Mouse (Mus musculus): ENCODE results near the gene Tbx4.

DNA sequence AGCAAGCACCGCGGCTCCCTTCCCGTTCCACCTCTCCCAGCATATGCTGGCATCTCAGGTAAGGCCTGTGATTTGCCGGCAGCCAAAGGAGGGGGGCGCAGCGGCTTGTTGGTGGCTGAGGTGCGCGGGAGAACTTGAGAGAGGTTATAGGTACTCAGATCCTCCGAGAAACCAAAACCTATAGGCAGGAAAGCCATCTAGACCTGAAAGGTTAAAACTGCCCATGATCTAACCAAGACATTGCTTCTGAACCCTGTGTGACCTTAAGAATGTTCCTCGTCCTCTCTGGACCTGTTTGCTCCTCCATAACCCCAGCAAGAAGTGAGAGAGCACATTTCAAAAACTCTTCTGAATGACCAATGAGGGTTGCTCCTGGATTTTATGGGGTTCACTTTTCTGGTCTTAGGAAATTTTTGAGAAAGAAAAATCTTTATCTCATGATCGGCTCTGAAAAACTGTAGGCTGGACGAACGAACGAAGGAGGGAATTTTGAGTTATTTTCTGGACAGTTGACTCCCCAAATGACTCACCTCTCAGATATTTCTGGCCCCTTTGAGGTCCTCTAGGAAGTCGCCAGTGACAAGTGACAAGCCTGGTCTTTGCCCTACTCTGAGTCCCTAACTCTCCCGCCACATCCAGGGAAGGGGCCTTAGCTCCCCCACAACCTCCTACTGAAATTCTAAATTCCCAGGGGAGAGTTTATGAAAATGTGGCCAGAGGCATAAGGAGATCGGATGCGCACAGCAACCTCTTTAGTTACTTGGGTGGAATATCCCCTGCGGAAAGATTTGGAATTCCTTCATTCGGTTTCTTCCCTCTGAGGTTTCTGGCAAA, 47.6 kb upstream of the Tbx4 start:
- TF ChIP-seq CTCF (IDR thresholded peaks at IDR 0.05; ENCODE audit: low read depth, low read length) = no peak
- no peak for TF ChIP-seq POLR2A (IDR thresholded peaks at IDR 0.05; ENCODE audit: borderline replicate concordance, low read depth, low read length)
